Mouse (Mus musculus): ENCODE data around the gene Acsl3. TPM values are rescaled to one million over a fixed set of nuclear protein-coding genes. Genes with fewer than 3 reads are reported as not detected.

The Acsl3 gene
- polyA plus RNA-seq, 1 experiment from 2014 or later, result 81.5 TPM

DNA sequence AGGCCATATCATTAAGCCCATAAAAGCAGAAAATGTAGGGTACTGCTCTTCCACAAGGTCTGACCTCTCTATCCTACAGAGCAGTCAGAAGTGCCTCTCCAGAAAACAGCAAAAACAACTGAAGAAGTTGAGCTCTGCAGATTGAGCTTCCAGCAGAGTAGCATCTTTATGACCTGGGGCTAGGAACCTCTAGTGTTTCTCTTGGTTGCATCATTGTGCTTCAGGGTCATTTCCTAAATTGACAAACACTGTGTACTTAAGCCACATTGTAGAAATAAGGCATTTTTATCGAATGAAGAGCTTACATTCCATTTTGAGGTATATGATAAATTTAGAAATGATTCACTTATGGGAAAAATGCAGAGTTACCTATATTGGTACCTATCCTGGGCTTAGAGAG is 9.0 kb downstream of the Acsl3 start:
- Histone ChIP-seq H3K9ac (ENCODE audit: low read length) (no peak overlapping the region), H3K27me3 (replicated peaks; ENCODE audit: control insufficient read depth, insufficient read depth, low read length) (no peaks in the 10 kb centered on the region), H3K4me1 (ENCODE audit: control insufficient read depth, insufficient read depth, low read length) (0 out of 2 replicates have a peak, but pooled peaks cover 2% of the 10 kb centered on the region), H3K4me3 (ENCODE audit: low read depth, low read length) (no peak overlapping the region), H3K9me3 (replicated peaks; ENCODE audit: control insufficient read depth, low read length) (no peaks in the 10 kb centered on the region), H3K4me2 (ENCODE audit: low read length) (no peak overlapping the region), H3K36me3 (ENCODE audit: control insufficient read depth, insufficient read depth, low read length) (peaks cover 41% of the 10 kb centered on the region), H3K27ac (ENCODE audit: low read depth, low read length) (no peak overlapping the region)
- WGBS, result 95% methylated on average over 1 of the region's 1 CpGs
- DNase-seq (ENCODE audit: low spot score) (no peak), ATAC-seq (no peak)

DNA sequence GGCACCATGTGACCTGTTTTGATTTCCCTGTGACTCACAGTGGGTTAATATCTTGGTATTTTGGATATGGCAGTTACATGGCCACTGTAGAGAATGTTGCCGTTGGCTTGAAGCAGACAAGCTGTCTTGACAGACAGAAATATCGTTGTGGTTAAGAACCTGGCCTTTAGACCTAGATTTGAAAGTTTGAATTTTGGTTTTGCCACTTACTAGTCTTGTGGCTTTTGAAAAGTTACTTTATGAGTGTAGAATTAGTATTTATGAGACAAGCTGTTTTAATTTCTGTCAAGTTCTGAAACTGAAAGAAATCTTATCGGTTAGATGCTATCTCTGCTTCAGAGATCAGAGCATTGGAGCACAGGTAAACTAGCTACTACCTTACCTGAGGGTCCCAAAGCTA is 24.7 kb downstream of the Acsl3 start:
- peaks cover 10% of the 10 kb centered on the region; the same call in 1 of the 2 replicates for H3K36me3 ChIP-seq (ENCODE audit: control insufficient read depth, insufficient read depth, low read length)
- no peak overlapping the region for H3K4me3 ChIP-seq (ENCODE audit: low read depth, low read length)
- ATAC-seq (no peak), DNase-seq (ENCODE audit: low spot score) (no peak)
- no peak overlapping the region for H3K9ac ChIP-seq (ENCODE audit: low read length)
- H3K27me3 ChIP-seq (replicated peaks; ENCODE audit: control insufficient read depth, insufficient read depth, low read length), result no peaks in the 10 kb centered on the region
- H3K9me3 ChIP-seq (replicated peaks; ENCODE audit: control insufficient read depth, low read length), result no peaks in the 10 kb centered on the region
- H3K4me2 ChIP-seq (ENCODE audit: low read length), result no peak overlapping the region
- H3K27ac ChIP-seq (ENCODE audit: low read depth, low read length), result no peak overlapping the region
- WGBS, result 98% methylated on average over 3 of the region's 3 CpGs
- no peaks in the 10 kb centered on the region for H3K4me1 ChIP-seq (ENCODE audit: control insufficient read depth, insufficient read depth, low read length)

DNA sequence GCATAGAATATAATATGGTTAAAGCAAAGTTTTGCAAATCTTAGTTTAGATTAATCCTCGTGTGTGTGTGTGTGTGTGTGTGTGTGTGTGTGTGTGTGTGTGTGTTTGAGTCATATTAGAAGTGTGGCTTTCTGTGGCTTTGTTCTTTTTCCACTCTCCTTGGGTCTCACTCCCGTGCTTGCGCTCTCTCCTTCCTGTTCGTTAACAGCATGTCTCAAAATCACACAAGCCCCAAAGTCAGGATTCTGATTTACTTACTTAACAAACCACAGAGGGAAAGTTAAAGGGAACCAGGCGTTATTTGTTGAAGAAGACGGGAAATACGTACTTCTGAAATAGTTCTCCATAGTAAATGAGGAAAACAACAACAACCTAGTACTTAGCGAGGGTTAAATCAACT is 26.5 kb downstream of the Acsl3 start:
- peaks cover 13% of the 10 kb centered on the region; the same call in 1 of the 2 replicates for H3K36me3 ChIP-seq (ENCODE audit: control insufficient read depth, insufficient read depth, low read length)
- no peak overlapping the region for H3K9ac ChIP-seq (ENCODE audit: low read length)
- no peaks in the 10 kb centered on the region for H3K9me3 ChIP-seq (replicated peaks; ENCODE audit: control insufficient read depth, low read length)
- H3K27ac ChIP-seq (ENCODE audit: low read depth, low read length), result no peak overlapping the region
- no peak overlapping the region for H3K4me2 ChIP-seq (ENCODE audit: low read length)
- no peak overlapping the region for H3K4me3 ChIP-seq (ENCODE audit: low read depth, low read length)
- H3K27me3 ChIP-seq (replicated peaks; ENCODE audit: control insufficient read depth, insufficient read depth, low read length), result no peaks in the 10 kb centered on the region
- ATAC-seq (no peak), DNase-seq (ENCODE audit: low spot score) (no peak)
- no peaks in the 10 kb centered on the region for H3K4me1 ChIP-seq (ENCODE audit: control insufficient read depth, insufficient read depth, low read length)
- WGBS, result 86% methylated on average over 8 of the region's 8 CpGs

DNA sequence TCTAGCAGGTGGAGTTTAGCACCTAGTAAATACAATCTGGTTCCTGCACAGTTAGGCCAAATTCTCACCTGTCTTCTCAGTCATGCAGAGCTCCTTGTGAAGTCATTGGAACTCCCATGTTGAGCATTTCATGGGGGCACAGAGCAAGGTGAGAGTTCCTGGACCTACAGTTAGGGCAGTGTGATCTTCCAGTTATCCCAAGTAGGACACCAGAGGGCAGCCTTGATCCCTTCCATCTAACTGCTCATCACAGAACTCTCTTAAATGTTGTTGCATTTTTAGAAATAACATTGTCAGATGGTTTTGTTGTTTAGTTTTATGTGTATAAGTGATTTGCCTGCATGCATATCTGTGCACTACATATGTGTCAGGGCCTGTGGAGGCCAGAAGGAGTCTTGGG is 29.2 kb downstream of the Acsl3 start:
- ATAC-seq, result no peak

DNA sequence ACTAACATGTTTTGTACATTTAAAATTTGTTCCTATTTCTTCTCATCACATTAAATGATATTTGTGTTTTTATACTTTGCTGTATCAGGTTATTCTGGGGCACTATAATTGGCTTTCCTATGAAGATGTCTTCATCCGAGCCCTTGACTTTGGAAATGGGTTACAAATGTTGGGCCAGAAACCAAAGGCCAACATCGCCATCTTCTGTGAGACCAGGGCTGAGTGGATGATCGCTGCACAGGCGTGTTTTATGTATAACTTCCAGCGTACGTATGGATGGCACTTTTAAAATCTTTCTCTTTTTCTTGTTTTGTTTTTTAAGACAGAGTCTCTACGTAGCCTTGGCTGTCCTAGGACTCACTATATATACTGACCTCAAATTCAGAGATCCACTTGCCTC is 30.5 kb downstream of the Acsl3 start:
- H3K27ac ChIP-seq (ENCODE audit: low read depth, low read length), result no peak overlapping the region
- H3K4me1 ChIP-seq (ENCODE audit: control insufficient read depth, insufficient read depth, low read length), result no peaks in the 10 kb centered on the region
- H3K9ac ChIP-seq (ENCODE audit: low read length), result no peak overlapping the region
- H3K9me3 ChIP-seq (replicated peaks; ENCODE audit: control insufficient read depth, low read length), result no peaks in the 10 kb centered on the region
- no peak overlapping the region for H3K4me3 ChIP-seq (ENCODE audit: low read depth, low read length)
- WGBS, result 90% methylated on average over 7 of the region's 7 CpGs
- no peak for ATAC-seq
- no peak for DNase-seq (ENCODE audit: low spot score)
- H3K4me2 ChIP-seq (ENCODE audit: low read length), result no peak overlapping the region
- H3K36me3 ChIP-seq (ENCODE audit: control insufficient read depth, insufficient read depth, low read length), result peaks cover 29% of the 10 kb centered on the region
- no peaks in the 10 kb centered on the region for H3K27me3 ChIP-seq (replicated peaks; ENCODE audit: control insufficient read depth, insufficient read depth, low read length)

More for the DNA sequence above, 29.2 kb downstream of the Acsl3 start:
- peak; percentile 29 for DNase-seq (ENCODE audit: low spot score)
- Histone ChIP-seq H3K9me3 (replicated peaks; ENCODE audit: control insufficient read depth, low read length) (no peaks in the 10 kb centered on the region), H3K36me3 (ENCODE audit: control insufficient read depth, insufficient read depth, low read length) (peaks cover 23% of the 10 kb centered on the region; the same call in 1 of the 2 replicates), H3K9ac (ENCODE audit: low read length) (no peak overlapping the region), H3K27ac (ENCODE audit: low read depth, low read length) (no peak overlapping the region), H3K4me2 (ENCODE audit: low read length) (no peak overlapping the region), H3K4me3 (ENCODE audit: low read depth, low read length) (no peak overlapping the region), H3K27me3 (replicated peaks; ENCODE audit: control insufficient read depth, insufficient read depth, low read length) (no peaks in the 10 kb centered on the region), H3K4me1 (ENCODE audit: control insufficient read depth, insufficient read depth, low read length) (no peaks in the 10 kb centered on the region)

DNA sequence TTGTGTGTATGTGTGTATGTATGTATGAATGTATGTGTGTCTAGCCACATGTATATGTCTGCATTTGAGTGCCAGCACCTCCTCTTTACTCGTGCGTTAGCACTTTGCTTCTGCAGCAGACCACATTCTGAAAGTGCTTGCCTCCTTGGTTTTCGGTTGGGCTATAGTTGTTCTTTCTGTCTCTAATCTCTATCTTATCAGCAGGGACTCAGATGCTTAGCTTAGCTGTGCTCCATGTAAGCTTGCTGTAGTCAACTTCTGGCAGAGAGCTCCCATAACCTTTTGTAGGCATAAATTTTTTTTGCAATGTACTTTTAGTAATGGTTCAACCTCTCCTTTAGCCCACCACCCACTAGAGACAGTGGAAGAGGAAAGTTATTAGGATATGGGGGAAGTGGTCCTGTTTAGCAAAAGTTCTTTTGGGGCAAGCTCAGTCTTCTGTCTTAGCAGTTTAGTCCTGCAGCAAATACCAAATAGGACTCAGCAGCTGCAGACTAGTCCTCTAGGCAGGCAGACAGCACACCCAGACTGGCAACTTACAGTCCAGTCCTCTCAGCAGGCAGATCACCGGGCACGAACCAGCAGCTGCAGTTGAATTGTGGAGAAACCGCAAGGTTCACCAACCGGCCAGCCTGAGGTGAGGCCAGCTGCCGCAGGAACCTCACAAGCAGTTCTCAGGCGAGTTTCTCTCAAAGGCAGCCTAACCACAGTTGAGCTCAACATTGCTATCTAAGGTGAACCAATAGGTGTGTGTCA is 37.1 kb downstream of the Acsl3 start:
- H3K36me3 ChIP-seq (ENCODE audit: control insufficient read depth, insufficient read depth, low read length), result peaks cover 81% of the 10 kb centered on the region
- 95% methylated on average over 9 of the region's 9 CpGs for WGBS

DNA sequence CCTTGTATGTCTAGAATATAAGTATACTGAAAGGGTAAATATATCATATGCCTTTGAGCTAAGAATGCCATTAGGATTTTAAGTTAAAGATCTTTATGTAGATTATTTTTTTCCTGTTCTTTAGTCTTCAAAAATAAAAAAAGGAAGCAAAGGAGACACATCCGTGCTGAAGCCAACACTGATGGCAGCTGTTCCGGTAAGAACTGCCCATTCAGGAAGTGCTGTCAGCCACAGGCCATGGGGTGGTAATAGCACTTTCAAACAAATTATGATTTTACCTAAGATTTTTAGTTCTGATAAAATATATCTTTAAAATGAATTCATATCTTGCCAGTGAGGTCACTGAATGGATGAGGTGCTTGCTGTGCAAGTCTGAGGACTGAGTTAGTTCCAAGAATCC is 38.7 kb downstream of the Acsl3 start:
- 96% methylated on average over 2 of the region's 2 CpGs for WGBS
- no peak for DNase-seq (ENCODE audit: low spot score)

More for the DNA sequence above, 37.1 kb downstream of the Acsl3 start:
- ATAC-seq, result no peak
- no peak overlapping the region for H3K9ac ChIP-seq (ENCODE audit: low read length)
- no peak overlapping the region for H3K4me2 ChIP-seq (ENCODE audit: low read length)
- H3K27me3 ChIP-seq (replicated peaks; ENCODE audit: control insufficient read depth, insufficient read depth, low read length), result no peaks in the 10 kb centered on the region
- no peaks in the 10 kb centered on the region for H3K9me3 ChIP-seq (replicated peaks; ENCODE audit: control insufficient read depth, low read length)
- no peaks in the 10 kb centered on the region for H3K4me1 ChIP-seq (ENCODE audit: control insufficient read depth, insufficient read depth, low read length)
- no peak for DNase-seq (ENCODE audit: low spot score)
- no peak overlapping the region for H3K4me3 ChIP-seq (ENCODE audit: low read depth, low read length)
- H3K27ac ChIP-seq (ENCODE audit: low read depth, low read length), result no peak overlapping the region

DNA sequence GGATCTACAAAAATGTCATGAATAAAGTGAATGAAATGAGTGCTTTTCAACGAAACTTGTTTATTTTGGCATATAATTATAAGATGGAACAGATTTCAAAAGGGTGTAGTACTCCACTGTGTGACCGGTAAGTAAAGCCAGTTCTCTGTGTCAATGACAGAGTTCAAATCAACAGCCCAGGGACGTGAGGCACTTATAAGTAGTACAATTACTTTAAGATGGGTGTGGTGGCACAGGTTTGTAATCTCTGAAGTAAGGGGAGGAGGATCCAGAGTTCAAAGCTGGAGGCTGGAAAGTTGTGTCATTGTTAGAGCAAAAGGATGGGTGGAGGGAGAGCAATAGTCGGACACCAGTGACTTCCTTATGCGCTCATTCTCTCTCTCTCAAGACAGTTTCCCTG is 39.3 kb downstream of the Acsl3 start:
- Histone ChIP-seq H3K9me3 (replicated peaks; ENCODE audit: control insufficient read depth, low read length) (no peaks in the 10 kb centered on the region), H3K4me1 (ENCODE audit: control insufficient read depth, insufficient read depth, low read length) (no peaks in the 10 kb centered on the region), H3K4me2 (ENCODE audit: low read length) (no peak overlapping the region), H3K9ac (ENCODE audit: low read length) (no peak overlapping the region), H3K27me3 (replicated peaks; ENCODE audit: control insufficient read depth, insufficient read depth, low read length) (no peaks in the 10 kb centered on the region), H3K4me3 (ENCODE audit: low read depth, low read length) (no peak overlapping the region), H3K27ac (ENCODE audit: low read depth, low read length) (no peak overlapping the region), H3K36me3 (ENCODE audit: control insufficient read depth, insufficient read depth, low read length) (peaks cover 79% of the 10 kb centered on the region)
- WGBS, result 89% methylated on average over 5 of the region's 5 CpGs
- ATAC-seq, result no peak
- no peak for DNase-seq (ENCODE audit: low spot score)

More for the DNA sequence above, 38.7 kb downstream of the Acsl3 start:
- Histone ChIP-seq H3K27ac (ENCODE audit: low read depth, low read length) (no peak overlapping the region), H3K27me3 (replicated peaks; ENCODE audit: control insufficient read depth, insufficient read depth, low read length) (no peaks in the 10 kb centered on the region), H3K4me3 (ENCODE audit: low read depth, low read length) (no peak overlapping the region), H3K4me2 (ENCODE audit: low read length) (no peak overlapping the region), H3K9me3 (replicated peaks; ENCODE audit: control insufficient read depth, low read length) (no peaks in the 10 kb centered on the region), H3K9ac (ENCODE audit: low read length) (no peak overlapping the region), H3K4me1 (ENCODE audit: control insufficient read depth, insufficient read depth, low read length) (no peaks in the 10 kb centered on the region), H3K36me3 (ENCODE audit: control insufficient read depth, insufficient read depth, low read length) (peaks cover 77% of the 10 kb centered on the region)
- ATAC-seq, result no peak

DNA sequence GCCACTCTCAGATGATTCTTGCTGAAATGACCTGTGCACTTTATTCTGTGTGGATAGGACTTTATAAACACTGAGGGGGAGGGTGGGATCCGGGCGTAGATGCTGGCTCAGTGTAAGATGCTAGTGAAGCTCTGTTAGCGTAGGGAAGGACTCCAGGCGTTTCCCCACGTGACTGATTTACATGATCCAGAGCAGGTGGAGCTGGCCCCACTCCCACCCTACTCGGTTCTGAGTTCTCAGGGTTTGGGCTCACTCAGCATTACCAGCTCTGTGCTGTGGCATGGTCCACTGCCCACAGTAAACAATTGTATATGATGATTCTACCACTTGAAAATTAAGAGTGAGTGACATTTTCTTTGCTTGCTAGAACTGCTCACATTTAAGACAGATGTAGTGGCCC is 40.5 kb downstream of the Acsl3 start:
- Histone ChIP-seq H3K36me3 (ENCODE audit: control insufficient read depth, insufficient read depth, low read length) (peaks cover 78% of the 10 kb centered on the region), H3K27ac (ENCODE audit: low read depth, low read length) (no peak overlapping the region), H3K9me3 (replicated peaks; ENCODE audit: control insufficient read depth, low read length) (no peaks in the 10 kb centered on the region), H3K9ac (ENCODE audit: low read length) (no peak overlapping the region), H3K27me3 (replicated peaks; ENCODE audit: control insufficient read depth, insufficient read depth, low read length) (no peaks in the 10 kb centered on the region), H3K4me1 (ENCODE audit: control insufficient read depth, insufficient read depth, low read length) (no peaks in the 10 kb centered on the region), H3K4me2 (ENCODE audit: low read length) (no peak overlapping the region), H3K4me3 (ENCODE audit: low read depth, low read length) (no peak overlapping the region)
- ATAC-seq (no peak), DNase-seq (ENCODE audit: low spot score) (no peak)
- 79% methylated on average over 6 of the region's 6 CpGs for WGBS
